Mouse (Mus musculus) right cerebral cortex, postnatal 4 days (tissue): ENCODE results near the gene Plekhg1.

Experiments
- DNase-seq: peaks from one replicate; pipeline ENCODE4 v3.0.0-alpha.2; 2022

Plekhg1 gene

DNA sequence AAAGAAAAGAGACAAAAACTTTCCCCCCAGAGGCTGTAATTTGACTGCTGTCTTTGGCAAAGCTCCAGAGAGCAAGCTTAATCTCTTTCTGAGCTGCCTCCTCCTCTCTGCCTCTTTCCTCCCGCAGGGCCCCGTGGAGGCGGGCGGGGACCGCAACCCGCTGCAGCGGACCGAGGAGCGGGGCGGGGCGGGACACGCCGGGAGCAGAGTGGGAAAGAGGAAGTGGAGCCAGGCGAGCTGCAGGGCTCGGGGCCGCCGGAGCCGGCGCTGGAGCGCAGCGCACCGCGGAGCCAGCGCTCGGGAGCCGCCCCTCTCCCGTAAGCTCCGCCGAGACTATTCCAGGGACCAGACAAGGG is at the start of gene Plekhg1:
TSS of gene Plekhg1 (plus strand) at position 217 of the 356 bp plus-strand sequence.
- DNase-seq: peak; percentile 64

DNA sequence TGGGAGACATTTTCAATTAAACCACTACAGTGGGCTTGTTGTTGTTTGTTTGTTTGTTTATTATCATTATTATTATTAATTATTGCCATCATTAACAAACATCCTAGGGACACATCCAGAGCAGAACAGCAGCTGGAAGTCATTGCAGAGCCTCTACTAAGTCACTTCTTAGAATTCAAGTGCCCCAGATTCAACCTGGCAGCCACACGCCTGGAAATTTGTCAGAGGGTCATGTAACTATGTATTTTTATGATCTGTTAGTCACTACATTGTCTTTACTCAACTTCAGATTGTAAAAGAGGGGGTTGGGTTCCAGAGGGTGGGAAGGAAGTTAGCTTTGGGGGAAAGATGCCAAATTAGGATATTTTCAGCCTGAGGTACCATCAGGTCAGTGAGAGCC is 47.4 kb upstream of the Plekhg1 start:
- DNase-seq: no peak

DNA sequence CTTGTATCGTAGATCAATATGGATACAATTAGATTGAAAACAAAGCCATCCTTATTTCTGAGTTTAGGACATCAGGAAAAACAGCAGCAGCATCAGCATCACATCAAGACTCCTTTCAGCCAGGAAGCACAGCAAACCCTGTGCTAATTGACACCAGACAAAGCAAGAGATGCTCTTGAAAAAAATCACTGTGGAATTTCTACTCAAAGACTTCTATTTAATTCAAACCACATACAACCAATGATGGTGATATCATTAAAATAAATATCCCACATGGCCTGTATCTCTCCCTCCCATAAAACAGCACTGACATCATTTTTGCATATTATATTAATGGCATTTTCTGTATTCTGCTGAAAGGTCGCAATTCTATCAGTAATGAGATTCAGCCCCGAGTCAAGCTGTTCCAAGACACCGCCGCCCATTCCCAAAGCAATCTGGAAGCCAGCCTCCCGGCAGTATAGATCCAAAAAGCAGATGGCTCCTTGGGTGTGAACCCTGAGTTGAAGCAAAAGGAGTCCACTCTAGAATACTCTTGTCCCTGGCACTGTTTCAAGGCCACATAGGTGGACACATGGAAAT is 46.4 kb upstream of the Plekhg1 start:
- no peak for DNase-seq

DNA sequence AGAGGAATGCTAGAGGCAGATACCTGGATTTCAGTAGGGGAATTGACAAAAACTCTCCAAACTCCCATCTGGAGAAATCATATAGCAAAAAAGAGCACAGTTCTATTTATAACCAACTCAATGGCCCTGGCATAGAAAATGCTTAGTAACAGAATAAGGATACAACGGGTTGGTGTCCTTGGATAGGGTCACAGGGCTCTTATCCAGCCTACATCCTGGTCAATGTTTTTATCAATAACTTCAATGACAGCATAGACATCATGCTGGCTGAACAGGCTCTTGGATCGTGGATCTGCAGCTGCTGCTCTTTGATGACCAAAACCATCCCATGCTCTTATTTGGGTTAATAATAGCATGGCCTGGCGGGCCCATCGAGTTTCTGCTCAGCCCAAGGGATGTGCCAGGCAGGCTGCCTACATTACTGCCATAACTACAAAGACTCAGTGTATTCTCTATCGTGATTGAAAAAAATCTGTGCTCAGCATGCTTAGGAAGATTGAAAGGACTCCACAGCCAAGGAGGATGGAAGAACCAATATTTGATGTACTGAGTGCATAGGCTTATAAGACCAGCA is 44.7 kb upstream of the Plekhg1 start:
- DNase-seq: no peak

DNA sequence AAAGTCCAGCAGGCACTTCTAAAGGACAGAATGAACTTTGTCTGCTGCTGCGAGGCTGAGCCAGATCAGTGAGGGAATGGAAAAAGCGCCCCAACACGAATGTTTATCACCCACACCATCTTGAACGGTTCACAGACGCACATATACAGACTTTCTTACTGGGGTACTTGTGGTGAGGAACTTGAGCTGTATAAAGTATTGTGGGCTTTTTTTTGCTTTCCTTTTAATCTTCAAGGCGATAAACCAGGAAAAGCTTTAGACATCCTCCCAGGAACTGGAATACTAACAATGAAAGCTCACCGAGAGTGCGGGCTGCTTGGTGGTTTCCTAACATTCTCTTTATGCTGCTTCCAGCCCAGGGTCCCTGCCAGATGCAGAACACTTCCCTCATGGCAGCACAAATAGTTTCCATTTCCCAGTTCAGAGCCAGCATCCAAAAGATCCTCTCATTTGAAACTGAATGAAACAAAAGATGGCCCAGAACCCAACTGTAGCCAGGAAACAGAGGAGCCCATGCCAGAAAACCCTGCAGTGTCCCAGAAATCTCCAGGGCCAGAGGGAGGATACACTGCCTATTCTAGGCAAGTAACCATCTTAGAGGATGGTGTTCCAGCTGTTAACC is 43.3 kb upstream of the Plekhg1 start:
- peak; percentile 19 for DNase-seq

DNA sequence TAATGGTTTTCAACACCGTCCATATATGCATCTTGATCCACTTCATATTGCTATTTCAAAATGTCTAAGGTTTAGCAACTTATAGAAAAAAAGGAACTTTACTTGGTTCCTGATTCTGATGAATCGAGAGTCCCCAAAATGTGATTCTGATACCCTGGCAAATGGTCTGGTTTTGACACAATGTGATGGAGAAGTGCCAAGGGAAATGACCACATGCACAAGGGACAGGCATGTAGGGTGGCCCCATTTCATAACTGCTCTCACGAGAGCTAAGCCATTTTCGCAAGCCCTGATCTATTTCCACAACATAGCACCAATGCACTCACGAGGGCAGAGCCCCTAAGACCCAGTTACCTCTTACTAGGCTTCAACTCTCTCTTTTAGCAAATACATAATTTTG is 42.7 kb upstream of the Plekhg1 start:
- DNase-seq: no peak

DNA sequence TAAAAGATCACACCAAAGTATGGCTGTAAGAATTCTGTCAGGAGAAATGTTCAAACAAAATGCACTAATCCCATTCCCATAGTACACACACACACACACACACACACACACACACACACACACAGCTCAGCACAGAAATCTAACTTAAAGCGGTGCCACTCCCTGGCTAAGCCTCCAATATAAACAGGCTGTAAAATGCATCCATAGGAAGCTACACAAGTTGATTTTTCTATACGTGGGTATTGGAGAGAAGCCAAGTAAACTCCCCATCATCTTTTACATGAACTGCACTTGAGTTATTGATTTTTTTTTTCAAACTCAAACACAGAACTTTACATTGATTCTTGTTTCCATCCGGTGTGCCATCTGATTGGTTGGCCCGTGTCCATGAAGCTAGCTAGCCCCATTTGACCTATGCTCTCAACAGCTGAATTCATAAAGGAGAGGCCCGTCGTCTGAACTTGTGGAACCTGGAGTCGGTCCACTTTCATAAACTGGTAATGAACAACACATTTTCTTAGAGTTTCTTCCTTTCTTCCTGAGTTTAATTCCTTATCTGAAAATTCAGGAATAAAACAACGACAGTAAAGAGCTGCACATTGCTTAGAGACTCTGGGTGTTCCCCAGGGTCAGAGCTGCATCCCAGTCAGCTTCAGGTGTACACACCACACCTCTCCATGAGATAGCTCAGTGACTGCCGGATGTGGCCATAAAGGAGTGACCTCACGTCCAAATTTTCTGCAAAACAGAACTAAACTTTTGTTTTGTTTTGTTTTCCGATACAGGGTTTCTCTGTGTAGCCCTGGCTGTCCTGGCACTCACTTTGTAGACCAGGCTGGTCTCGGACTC is 39.7 kb upstream of the Plekhg1 start:
- DNase-seq: no peak

DNA sequence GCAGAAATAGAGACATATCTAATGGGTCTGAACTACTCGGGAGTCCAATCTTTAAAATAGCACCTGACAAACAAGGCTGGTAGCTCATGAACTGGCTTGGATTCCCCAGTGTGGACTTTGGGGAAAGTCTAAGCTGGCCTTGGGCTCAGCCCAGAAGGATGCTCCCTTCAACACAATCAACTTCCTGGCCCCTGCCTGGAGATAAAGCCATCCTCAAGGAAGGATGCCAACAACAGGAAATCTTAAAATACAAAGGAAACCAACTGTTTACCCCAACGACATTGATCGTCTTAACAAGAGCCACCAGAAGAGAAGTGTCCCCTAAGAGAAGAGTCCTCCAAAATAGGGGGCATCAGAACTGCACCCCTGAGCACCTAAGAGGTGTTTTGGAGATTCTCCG is 38.3 kb upstream of the Plekhg1 start:
- no peak for DNase-seq

DNA sequence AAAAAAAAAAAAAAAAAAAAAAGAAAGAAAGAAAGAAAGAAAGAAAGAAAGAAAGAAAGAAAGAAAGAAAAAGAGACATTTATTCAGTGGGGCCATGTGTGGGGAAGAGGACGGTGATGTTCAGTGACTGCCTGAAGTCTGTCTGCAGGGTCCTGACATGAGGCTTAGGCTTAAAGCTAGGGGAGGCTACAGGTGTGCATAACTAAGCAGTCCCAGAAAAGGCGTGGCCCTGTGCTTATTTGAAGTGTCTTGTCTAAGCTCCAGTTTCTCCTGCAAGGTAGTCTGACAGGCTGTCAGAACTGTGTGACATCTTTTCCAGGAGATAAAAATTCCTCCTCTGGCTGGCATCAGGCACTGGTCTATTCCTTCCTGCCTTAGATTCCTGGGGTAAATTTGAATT is 37.6 kb upstream of the Plekhg1 start:
- no peak for DNase-seq

DNA sequence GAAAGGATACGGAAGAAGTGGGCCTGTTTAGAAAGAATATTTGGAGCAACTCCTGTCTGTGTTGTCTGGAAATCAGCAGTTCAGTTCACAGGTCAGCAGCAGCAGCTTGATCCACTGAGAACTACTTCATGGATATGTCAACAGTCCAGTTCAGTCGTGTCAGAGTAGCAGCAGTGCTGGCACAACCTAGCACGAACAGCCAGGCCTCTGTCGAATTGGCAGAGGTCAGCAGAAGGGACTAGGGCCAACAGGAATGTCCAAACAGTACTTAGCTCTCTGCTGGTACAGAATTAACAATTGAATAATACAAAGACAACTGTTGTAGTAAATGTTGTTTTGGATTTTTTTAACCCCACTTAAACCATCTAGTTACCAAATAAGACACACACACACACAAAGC is 33.9 kb upstream of the Plekhg1 start:
- DNase-seq: no peak

DNA sequence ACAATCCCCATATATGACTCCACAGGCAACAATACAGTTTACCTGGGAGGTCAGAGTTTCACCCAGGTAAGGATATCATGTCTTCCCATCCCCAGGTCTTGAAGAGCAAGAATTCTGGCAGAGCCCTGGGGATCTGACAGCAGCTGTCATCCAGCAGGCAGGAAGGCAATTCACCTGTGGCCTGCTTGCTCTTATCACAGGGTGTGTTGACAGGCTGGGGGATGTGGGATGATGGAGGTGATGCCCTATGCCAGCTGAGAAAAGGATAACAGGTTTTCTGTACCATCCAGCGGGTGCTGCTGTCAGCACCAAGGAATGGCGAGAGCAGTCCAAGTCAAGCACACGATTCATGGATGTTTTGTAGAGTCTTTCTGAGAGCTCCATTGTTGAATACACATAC is 30.1 kb upstream of the Plekhg1 start:
- DNase-seq: no peak

DNA sequence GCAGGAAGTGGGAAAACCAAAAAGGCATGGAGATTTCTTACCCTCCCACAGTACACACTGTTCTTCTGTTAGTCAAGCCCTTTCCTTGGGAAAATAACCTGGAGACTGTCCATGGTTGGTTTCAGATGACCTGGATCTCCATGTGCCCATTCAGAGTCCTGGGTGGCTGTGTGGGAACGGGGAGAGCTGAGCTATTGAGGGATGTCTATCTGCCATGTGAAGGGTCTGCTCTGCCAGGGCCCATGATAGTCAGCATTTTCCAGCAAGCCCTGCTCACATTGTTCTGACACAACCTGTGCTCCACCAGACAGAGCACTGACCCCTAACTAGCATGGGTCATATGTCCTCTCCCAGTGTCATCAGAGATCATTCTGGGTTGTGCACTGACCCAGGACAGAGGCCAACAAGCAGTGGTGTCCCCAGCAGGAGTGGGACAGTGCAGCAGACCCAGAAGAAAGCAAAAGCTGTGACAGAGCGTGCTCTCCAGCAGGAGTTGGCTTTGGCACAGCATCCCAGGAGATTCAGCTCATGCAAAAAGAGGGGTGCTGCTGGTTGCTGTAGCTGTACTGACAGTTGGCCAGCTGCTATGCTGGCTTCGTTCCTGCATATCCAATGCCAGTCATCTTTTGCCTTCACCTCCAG is 24.7 kb upstream of the Plekhg1 start:
- no peak for DNase-seq

DNA sequence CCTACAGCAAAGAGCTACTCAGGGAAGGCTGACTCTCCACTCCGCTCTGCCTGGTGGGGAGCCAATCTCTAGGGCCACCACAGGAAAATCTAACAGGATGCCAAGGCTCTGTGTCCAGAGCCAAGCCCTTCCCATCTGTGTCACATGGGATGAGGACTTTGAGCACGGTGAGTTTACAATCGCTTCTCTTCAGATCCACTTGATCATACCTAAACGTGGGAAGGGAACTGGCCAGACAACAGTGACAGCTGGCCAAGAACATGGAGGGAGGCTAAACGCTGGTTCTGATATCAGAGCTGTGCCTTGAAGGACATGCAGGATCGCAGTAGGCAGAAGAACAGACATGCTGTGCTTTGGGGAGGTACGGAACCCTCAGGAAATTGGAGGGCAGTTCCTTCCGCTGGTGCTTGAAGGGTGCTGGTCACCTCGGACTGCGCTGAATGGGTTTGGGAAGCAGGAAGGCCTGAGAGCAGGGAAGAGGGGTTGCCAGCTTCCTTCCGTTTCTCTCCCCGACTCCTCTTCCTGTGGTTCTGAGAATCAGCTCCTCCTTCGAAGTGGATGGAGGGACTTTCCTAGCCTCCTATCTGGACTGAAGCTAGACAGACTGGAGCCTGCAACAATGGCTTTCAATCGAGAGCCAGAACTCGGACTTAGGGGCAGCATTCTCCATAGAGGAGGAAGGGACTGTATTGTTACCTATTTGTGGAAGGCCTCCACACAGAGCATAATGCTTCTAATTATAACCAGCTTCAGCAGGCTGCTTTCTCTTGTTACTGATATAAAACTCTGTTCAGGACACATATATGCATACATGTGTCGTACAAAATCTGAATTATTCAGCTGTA is 21.9 kb upstream of the Plekhg1 start:
- peak; percentile 42 for DNase-seq

DNA sequence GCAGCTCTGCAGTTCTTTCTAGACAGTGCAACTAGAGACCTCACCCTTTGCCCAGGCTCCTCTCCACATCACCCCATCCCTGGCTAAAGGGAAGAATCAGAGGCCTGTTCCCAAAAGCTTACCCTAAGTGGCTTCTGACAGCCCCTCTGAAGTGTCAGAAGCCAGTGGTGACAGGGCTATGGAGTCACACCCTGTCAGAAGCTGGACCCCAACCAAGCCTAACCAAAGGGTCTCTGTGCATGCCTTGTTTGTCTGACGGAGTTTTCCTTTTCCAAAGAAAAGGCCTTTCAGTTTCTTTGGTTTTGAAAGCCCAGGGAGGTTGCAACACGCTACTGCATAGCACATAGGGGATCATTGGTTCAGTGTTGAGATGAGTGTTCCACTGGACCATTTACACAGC is 19.9 kb upstream of the Plekhg1 start:
- DNase-seq: no peak

DNA sequence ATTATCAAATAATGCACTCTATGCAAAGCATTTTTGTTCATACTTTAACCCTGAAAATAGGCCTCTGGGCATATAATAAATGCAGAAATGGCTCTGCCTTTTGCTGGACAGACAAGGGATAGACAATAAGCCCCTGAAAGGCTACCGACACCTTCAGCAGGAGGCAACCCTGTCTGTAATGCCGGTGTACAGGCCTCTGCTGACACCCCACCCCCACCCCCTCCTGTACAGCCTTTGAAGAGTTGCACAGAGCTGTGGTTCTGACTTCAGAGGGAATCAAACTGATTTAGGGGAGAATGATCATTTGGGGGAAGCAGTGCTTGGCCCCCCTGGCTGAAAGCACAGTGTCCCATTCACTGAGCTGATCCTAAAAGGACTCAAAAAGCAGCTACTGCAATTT is 17.8 kb upstream of the Plekhg1 start:
- no peak for DNase-seq

DNA sequence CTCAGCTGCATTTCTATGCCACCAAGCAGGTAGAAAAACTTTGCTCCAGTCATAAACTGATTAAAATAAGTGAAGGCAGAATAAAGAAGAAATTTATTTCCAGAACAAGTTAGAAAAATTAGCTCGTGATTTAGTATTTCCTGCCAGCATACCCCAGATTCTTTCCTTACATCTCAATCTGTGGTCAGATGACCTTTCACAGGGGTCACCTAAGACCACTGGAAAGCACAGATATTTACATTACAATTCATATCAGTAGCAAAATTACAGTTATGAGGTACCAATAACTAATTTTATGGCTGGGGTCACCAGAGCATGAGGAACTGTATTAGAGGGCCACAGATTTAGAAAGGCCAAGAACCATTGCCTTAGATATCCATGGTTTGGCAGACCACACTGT is 15.5 kb upstream of the Plekhg1 start:
- no peak for DNase-seq

DNA sequence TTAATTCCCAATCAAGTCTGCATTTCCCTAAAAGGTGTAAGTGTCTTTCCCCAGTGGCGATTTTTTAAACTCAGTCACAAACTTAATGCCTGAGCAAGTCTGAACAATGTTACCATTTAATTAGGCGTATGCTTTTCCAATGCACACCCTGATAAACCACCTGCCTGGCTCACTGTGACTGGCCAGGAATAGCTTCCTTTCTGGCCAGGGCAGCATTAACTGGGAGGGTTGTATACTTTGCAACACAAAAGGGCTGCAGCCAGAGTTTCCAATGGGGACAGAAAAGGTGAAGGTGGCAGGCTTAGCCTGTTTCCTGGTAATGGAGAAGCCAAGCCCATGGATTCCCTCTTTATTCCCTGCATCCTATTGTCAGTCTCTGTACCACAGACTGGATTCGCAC is 10.5 kb upstream of the Plekhg1 start:
- no peak for DNase-seq

DNA sequence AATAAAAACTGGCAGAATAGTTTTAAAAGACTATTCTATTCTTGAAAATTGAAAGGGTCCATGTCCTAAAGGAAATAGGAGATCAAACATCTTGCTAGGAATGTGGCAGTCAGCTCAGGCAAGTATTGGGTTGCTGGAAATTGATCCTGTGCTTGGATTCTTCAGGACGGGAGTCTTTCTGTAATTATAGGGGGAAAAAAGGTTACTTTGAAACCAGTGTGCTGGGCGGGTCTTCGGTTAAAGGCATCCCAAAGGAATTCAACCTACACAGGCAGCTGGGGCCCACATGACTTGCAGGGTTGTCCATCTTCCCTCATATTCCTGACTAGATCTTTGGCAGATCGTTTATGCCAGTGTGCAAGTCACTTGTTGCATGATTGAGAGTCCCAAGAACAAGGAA is 9.8 kb upstream of the Plekhg1 start:
- no peak for DNase-seq

DNA sequence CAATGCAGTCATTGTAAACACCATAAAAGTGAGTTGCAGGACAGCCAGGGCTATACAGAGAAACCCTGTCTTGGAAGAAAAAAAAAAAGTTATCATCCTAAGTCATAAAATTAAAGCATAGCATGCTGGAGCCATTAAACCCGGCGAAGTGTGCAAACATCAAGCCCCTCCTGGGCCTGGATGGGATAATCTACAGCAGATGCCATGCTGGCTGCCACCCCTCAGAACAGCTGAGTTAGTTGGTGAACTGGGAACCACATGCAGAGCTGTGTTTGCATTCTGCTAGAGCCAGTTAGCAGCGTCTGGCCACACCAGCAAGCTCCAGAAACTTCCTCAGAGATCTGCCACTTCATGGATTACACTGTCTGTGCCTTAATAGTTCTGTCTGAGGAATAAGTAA is 3.1 kb upstream of the Plekhg1 start:
- no peak for DNase-seq

DNA sequence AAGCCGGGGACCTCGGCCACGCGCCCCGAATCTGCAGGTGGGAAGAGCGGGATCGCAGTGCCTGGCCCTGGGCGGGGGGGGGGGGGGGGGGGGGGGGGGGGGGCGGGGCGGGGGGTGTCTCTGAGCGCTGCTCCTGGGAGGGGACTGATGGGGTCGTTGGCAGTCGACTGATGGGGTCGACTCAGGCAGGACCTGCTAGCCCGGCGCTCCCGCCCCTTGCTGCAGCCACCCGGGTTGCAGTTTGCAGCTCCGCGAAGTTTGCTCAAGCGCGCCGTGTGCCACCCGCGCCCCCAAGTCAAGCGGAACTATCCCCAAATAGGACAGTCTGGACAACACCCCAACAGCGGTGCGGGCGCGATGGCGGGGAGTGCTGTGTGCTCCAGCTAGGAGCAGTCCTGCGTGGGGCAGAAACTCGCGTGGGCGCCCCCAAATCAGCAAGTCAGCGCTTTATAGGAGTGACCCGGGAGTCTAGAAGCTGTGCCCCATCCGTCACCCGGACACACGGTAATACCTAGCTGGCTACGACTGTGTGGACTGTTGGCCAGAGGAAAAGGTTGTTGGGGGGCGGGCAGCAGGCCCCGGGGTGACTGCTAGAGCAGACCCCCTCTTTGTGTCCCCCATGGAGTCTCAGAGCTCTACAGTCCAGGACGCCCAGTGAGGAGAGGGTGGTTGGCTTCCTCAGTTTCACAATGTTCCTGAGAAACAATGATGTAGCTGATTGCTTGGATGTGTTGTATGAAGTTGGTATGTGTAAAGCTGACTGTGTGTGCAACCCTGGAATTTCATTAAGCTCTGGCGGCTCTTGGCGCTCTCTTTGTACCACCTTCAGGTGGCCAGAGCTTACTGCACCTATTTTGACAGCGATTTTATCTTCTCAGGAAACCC is 582 bp downstream of the Plekhg1 start:
- DNase-seq: peak; percentile 40

DNA sequence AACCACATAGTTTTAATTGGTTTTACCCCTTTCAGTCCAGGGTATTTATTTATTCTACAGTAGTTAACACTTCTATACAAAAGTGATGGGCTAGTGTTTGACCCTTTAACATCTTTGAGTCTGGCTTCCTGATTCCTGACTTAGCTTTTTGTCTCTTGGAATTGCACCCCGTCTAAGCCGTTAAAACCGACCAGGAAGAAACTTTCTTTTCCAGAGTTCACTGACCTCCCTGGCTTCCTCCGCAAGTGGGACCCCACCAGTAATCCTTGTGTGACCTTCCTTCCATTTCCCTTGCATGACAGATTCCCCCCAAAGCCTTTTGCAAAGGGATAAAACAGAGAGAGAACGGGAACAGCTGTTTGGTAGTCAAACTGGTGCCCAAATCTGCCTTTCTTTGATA is 1.6 kb downstream of the Plekhg1 start:
- DNase-seq: no peak

DNA sequence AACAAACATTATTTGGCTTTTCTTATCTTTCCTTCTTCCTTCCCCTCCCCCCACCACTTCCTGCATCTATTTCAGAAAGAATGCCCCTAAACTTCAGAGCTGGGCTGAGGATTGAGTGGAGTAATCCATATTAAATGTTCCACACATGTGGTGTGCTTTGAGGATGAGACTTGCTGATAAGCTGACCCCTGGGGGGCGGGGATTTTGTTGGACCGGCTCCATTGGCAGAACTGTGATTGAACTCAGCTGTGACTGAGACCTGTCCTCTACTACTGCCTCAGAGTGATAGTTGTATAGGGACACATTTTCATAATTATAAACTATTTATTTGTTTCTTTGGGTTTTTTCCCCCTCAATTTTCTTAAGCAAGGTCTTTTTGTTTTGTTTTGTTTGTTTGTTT is 2.9 kb downstream of the Plekhg1 start:
- no peak for DNase-seq
